Mouse (Mus musculus) bone marrow macrophage, adult 2 months (primary cell): ENCODE results near the gene Klrg2.

Source experiments
- CTCF ChIP-seq: IDR thresholded peaks from 2 replicates; pipeline ENCODE4 v1.5.1; 2012; ENCODE audit warnings: low read depth, mild to moderate bottlenecking, low read length, moderate library complexity
- POLR2A ChIP-seq: IDR thresholded peaks from 2 replicates; pipeline ENCODE4 v1.6.1; 2012; ENCODE audit warnings: mild to moderate bottlenecking, low read depth, low read length, borderline replicate concordance

DNA sequence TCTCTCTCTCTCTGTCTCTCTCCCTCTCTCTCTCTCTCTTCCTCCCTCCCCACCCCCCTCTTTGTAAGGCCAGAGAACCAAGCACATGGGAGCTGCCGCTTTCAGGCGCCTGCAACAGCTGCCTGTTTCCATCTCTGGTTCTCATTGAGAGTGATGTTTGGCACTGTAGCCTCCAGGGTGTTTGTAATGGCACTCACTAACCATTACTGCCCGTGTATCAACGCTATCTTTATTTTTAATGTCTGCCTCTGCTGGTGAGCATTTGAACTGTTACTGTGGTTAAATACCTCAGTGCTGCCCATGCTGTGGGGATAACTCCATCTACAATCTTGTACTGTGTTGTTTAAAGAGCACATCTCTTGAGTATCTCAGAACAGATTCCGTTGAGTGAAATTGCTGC lies 4.6 kb upstream of the Klrg2 start:
- TF ChIP-seq POLR2A: no peak
- TF ChIP-seq CTCF: no peak
